Mouse (Mus musculus) kidney, postnatal 25 days (tissue): ENCODE measurements around the gene 2310009B15Rik.

ENCODE experiments used
- DNase-seq, 2 experiments: peaks; one replicate each; pipeline ENCODE4 v3.0.0; 2021; ENCODE audit warnings: mixed read lengths in 2 of 2

The 2310009B15Rik gene

GRCm38 (mm10) chr1:138856101-138856950 is at the start of gene 2310009B15Rik:
TSS of gene 2310009B15Rik (minus strand) at chr1:138856852.
- peak; percentile 84 to 89 for DNase-seq

GRCm38 (mm10) chr1:138906256-138906655 is 49.6 kb upstream of the 2310009B15Rik start:
- DNase-seq, result no peak

DNA sequence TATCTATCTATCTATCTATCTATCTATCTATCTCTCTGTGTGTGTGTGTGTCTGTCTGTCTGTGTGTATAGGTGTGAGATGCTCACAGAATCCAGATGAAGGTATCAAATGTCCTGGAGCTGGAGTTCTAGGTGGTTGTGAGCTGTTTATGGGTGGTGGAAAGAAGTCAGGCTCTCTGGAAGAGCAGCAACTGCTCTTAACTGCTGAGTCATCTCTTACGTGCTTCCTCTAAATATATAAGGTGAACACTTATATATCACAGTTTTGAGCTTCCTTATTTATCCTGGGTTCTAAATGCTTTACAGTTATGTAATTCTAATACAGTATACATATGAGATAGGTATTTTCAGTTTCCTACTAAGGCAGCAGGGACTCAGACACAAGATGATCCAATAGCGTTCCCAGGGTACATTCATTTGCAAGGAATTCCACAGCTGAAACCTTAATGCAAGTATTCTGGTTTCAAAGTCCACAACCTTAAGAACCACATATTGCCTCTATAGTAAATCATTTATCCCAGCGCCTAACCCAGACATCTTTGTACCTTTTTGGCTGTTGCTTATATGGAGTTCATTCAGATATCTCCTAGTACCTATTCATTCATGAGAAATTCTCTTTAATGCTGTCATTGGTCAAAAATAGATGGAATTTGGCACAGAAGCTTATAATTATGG is 48.6 kb upstream of the 2310009B15Rik start:
- no peak for DNase-seq

DNA sequence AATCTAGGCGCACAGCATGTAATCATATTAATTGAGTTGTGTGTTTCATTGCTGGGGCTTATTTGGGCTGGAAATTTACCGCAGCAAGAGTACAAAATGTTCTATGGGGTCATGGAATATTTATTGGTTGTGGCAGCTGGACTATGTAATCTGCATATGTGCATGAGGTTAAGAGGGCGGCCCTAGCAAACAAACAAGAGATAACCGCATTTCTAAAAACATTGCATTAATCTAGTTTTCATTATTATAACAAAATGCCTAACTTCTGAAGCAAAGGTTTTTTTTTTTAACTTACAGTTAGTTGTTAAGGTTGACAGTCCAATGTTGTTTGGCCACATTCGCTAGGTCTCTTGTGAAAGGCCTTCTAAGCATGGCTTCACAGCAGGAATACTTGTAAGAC is 47.2 kb upstream of the 2310009B15Rik start:
- DNase-seq, result no peak

DNA sequence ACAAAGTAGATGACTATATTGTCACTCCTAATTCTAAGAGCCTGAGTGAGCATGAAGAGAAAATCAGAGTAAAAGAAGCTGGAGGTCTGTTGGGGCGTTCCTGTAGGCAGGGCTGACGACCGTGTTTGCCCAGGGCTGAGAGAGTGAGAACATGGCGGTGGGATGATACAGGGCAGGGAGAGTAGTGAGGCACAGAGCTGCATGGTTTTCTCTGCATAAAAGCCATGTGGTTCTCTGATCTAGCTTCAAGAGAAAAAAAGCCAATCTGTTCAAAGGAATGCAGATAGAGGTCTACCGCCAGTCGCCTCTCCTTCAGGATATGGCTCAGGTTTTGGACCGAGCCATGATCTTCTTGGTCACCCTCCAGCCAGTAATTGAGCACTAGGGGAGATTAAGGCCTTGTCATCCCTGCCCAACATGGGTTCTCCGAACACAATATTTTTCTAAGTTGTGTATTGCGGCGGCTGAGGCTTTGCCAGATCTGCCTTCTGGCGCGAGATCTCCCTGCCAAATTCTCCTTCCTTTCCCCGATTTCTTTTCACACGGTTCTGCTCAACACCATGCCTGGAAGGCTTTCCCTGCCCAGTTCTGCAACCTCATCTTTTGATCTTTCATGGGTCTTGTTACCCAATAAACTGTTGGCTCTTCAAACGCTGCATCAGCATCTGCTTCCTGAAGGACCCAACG is 44.9 kb upstream of the 2310009B15Rik start:
- no peak for DNase-seq

DNA sequence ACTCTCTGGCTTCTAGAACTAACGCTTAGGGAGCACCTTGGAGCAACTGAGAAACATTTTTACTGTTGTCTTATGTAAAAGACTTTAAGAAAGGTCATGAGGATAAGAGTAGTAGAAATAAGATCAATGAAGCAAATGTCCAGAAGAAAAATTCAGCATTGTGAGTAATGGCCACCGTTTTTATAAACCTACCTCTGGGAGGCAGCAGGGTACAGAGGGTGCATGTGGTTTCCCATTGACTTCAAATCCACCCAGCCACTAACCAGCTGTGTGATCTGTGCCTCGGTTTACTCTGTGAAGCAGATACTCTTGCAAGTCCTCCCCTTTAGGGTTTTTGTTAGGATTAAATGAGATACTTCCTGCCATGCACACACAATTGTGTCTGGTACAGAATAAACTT is 39.4 kb upstream of the 2310009B15Rik start:
- DNase-seq, result no peak

DNA sequence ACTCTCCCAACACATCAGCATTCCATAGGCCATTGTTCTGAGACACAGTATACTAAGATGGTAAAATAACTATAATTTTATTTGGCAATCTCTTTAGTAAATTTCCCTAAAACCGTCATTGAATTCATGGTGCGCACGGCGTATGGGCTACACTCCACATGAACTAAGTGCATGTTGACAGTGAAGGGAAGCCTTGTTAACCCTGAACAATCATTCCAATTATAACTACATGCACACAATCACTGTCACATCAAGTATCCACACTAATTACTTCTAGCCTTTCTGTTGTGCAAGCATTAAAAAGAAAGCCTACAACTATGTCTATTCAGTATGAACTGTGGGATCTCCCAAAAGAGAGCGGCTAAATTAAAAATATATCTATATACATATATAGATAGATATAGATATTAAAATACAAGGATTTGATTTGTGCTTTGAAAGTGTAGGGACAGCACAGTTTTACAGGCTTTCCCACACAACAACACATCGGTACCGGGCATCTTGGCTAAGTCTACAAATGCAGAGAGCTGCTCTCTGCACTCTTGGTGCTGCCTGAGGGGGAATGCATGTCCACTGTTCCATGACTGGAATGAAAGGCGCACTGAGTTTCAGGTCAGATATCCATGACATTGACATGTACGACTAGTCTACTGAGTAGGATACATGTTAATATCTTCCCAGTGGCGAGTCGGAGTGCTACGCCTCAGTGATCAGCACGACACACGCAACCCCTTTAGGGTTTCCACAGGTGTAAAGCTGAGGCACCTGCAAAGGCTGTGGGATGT is 21.0 kb upstream of the 2310009B15Rik start:
- no peak for DNase-seq

DNA sequence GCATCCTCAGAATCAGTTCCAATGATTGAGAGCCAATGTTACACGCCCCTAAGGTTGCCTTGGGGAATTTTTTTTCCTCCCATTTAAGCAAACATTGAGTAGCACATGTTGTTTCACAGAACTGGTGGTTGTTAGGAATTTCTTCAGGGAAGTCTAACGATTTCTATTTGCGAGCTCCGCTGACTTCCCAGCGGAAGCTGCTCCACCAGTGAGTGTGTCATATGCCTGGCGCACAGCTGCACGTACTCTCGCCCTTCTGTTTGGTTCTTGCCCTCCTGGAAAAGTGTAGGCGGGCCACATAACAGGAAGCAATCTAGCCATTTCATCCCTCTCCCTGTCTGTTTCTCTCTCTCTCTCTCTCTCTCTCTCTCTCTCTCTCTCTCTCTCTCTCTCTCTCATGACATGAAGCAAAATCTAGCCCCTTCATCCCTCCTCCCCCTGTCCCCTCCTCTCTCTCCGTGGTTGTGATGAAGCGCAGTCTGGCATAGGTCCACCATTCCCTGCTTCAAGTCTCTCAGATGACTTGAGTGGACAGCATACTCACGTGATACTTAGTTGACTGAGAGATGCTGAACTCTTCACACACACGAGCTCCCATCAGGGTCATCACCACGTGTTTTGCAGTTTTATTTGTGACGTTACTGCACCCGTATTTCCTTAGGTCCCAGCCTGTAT is 19.9 kb upstream of the 2310009B15Rik start:
- no peak for DNase-seq

DNA sequence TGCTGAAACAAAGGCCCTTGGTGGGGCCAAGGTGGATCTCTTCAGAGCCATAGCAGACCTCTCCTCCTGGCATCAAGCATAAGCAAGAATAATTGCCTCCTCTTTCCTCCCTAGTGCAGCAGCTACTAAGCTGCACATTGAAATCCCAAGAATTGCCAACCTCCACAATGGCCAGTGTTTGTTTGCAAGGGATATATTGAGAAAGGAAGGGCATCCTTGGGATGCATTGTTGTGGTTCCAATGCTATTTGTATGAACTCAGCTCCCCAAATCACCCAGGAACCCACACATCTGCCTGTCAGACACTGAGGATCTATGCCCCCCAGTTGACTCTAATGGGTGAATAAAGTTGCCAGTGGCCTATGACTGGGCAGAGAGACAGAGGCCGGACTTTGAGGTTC is 5.8 kb downstream of the 2310009B15Rik start:
- no peak for DNase-seq

- no peak for DNase-seq
Observed at GRCm38 (mm10) chr1:138850161-138850539, 6.5 kb downstream of the 2310009B15Rik start.

GRCm38 (mm10) chr1:138849531-138850160 is 7.0 kb downstream of the 2310009B15Rik start:
- no peak for DNase-seq

DNA sequence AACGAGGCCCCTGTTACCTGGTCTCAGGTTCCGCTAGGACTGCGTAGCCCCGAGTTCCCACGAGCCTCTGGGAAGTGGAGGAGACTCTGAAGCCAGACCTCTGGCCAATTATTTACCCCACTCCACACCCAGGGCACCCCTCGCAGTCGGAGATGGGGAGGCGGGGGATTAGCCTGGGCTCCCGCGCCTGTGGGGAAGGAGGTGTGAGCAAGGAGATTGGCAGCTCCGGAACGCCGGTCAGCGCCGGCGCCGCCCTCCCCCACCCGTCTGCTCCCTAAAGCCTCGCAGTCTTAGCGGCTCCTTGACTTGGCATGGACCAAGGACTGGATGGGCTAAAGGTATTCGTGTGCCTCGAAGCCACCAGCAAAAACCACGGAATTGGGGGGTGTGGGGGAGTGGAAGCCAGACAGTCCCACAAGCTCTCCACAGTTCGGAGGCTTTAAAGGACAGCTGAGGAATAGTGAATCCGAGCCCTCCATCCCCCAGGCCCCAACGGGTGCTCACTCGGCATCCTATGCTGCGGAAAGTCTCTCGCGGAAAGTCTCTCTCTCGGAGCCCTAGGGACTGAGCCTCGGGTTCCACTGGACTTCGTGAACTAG is 8.0 kb downstream of the 2310009B15Rik start, which contains the start of gene Lhx9:
Lhx9 (minus strand) TSS at position 67 of the 599 bp plus-strand sequence.
- peak in 1 of 2 experiments; percentile 52 for DNase-seq

- no peak for DNase-seq
Observed at GRCm38 (mm10) chr1:138848026-138848425, 8.6 kb downstream of the 2310009B15Rik start.

GRCm38 (mm10) chr1:138847146-138847545 is 9.5 kb downstream of the 2310009B15Rik start:
- no peak for DNase-seq

DNA sequence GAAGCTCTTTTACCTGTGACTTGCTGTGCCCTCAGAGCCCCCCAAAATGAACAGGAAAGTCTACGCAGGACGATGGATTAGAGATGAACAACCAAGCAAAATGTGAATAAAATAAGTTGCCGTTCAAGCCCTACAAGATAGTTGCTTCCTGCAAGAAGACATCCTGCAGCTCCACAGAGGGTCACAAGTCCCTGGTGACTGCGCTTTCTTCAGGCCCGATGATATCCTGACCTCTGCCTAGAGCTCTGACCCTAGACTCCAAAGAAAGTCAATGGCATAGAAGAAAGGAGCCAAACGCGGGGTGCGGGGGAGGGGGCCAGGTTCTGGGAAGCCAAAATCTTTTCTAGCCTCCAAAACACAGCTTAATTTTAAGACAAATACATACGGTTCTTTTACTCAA is 10.1 kb downstream of the 2310009B15Rik start:
- no peak for DNase-seq

DNA sequence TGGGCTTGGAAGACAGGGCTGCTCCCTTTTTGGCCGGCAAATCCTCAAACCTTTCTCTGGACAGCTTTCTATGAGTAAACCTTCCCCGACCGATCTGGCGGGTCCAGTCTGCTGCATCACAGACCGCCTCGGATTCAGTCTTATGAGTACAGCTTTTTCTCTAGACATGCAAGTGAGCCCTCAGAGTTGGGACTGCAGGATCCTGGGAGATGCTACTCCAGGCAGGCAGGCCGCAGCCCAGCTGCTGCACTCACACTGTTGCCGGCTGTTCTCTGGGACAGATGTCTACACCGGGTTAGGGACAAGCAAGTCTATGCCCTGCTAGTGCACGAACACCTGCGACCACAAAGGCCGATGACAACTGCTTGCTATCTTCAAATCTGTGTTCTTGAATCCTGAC is 10.5 kb downstream of the 2310009B15Rik start:
- DNase-seq, result no peak

DNA sequence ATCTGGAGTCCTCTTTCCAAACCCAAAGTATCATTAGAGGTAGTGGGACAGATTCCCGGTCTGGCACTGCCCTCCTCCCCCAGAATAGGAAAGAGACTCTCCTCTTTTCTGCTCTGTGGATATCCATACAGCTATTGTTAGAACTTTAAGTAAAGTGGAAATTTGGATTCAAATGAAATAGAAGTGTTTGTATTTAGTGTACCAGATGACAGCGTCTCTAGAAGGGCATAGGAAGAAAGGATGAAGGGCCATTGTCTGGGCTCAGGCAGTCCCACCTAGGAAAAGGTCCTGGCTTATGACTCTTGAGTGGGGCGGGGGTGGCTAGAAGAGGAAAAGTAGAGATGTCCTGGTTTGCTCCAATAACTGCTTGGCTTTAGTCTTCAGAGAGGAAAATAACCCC is 11.2 kb downstream of the 2310009B15Rik start:
- DNase-seq, result no peak

GRCm38 (mm10) chr1:138844166-138844565 is 12.5 kb downstream of the 2310009B15Rik start:
- DNase-seq, result no peak

GRCm38 (mm10) chr1:138843361-138844091 is 13.1 kb downstream of the 2310009B15Rik start:
- no peak for DNase-seq

- no peak for DNase-seq
Observed at GRCm38 (mm10) chr1:138842756-138843155, 13.9 kb downstream of the 2310009B15Rik start.
